Mouse (Mus musculus) cerebellum, adult 2 months (tissue): ENCODE results near the gene AI593442.

Experiments
- CTCF ChIP-seq: fragments of 200-500 bp; IDR thresholded peaks from 2 replicates; pipeline ENCODE4 v1.5.1; 2011; ENCODE audit warnings: low read depth, mild to moderate bottlenecking, control low read depth, low read length, moderate library complexity, borderline replicate concordance; ENCODE audit not compliant: insufficient read depth
- POLR2A ChIP-seq: fragments of 200-500 bp; IDR thresholded peaks from 2 replicates; pipeline ENCODE4 v1.6.1; 2011; ENCODE audit warnings: low read length, control low read depth, borderline replicate concordance; ENCODE audit not compliant: insufficient read depth

- TF ChIP-seq CTCF (no peak), POLR2A (no peak)
Measured at GRCm38 (mm10) chr9:52650341-52650951, 29.1 kb downstream of the AI593442 start.
